Mouse (Mus musculus): ENCODE data around the gene Fxyd1.

DNA sequence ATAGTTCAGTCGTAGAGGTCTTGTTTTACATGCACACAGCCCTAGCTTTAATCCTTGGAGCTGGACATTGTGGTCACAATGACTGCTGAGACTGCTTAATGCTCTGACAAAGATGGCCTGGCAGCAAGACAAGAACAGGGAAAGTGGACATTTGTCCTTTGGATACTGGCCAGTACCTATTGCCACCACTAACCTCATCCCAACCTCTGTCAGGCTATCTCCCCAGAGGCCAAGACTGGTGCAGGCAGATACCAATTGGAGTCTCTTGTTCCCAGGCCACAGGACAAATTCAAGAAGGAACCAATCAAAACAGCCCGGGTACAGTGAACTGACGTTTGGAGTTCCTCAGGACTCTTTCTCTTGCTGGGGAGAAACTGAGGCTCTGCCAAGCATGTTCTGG, 31.2 kb upstream of the Fxyd1 start:
- TF ChIP-seq POLR2A (IDR thresholded peaks at IDR 0.05; ENCODE audit: extremely low read depth, insufficient read depth, low read length) = no peak
- TF ChIP-seq CTCF (IDR thresholded peaks at IDR 0.05; ENCODE audit: extremely low read depth, insufficient read depth, low read length) = no peak
